Mouse (Mus musculus): Measurements from ENCODE around the gene Alad.

GRCm38 (mm10) chr4:62513998-62514506 is 5.7 kb downstream of the Alad start:
- no peak for TF ChIP-seq CTCF (IDR thresholded peaks at IDR 0.05; ENCODE audit: borderline replicate concordance, control insufficient read depth, extremely low read depth, insufficient read depth, low read length, poor library complexity)
- TF ChIP-seq POLR2A (IDR thresholded peaks at IDR 0.05; ENCODE audit: control insufficient read depth, extremely low read depth, insufficient read depth, low read length, poor library complexity): no peak

All from thymus, adult 2 months (tissue).